Mouse (Mus musculus): ENCODE results near the gene Fgb.

Gene Fgb

DNA sequence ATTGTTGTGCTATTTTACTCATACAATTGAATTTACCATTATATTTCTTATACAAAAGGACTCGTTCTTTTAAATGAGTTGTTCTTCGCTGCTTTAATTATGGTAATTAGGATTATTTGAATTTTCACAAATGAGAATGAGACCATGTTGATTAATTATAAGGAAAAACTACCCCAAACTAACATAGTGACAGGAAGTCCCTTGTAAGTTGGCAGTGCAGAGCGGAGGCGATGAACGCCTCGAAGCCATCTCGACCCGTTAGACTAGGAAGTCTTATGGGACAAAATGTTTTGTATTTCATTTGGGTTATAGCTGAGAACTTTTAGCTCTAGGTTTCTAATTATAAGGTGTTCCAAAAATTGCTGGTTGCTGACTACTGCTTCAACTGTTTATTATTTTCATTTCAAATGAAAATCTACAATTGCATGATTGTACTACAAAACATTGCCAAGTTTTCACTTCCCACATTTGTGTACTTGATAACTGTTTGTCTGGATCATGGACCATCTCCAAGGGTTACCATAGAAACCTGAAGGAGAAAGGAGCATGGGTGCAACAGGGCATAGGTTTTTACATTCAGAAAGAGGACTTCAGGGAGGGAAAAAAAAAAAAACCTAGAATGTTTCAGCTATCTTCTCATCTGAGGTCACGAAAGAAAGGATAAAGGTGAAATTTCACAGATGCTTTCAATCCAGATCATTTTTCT lies 22.0 kb downstream of the Fgb start:
- no peak for DNase-seq (ENCODE audit: low spot score in 2 of 2)

DNA sequence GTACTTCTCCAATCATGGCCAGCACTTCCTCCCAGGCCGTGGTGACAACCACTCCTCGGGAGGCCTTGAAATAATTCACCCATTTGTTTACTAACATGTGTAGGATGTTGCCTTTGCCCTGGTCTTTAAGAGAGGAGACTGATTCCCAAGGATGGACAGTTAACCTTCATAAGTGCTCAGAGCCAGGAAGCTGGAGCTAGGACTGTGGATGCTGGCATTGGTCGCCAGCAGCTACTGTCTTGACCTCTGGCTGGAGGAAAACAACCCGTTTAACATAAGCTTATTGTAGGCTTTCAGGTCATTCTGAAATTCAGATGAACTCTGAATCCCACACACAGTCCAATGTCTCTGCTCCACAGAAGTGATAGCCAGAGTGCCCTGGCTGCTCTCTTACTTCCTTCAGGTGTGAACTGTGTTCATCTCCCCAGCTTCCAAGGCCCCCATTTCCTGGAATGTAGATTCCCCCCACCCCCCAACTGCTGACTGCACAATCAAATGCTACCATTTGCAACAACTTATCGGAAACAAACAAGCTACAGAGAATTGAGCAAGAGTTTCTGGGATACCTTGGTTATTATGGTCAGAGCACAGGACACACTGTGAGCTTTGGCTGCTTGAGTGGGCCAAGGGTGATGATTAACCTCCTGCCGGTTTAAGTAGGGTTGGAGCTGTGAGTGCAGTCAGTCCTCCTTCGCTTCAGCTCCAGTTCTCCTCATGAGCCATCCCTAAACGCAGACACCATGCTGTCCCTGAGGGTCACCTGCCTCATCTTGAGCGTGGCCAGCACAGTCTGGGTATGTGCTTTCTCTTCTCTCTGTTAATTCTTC lies 24.0 kb downstream of the Fgb start, which contains the start of gene Fga:
TSS of gene Fga (plus strand) at position 602 of the 827 bp plus-strand sequence.
- no peak for DNase-seq (ENCODE audit: low spot score in 2 of 2)

DNA sequence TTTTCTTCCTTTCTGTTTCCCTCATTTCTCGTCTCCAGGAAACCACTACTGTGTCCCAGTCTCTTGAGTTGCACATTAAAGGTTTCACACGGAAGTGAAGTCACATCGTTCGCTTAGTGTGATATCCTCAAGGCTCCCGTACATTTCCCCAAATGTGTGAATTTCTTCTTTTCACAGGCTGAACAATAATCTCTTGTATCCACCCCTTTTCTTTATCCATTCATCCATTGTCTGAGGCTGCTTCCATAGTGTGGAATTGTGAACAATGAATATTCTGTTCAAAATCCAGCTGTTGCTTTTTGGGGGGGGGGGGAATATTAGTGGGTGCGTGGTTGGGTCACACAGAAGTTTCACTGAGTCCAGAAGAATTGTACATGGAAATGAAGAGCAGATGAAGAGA lies 24.6 kb downstream of the Fgb start:
- no peak for DNase-seq (ENCODE audit: low spot score in 2 of 2)

DNA sequence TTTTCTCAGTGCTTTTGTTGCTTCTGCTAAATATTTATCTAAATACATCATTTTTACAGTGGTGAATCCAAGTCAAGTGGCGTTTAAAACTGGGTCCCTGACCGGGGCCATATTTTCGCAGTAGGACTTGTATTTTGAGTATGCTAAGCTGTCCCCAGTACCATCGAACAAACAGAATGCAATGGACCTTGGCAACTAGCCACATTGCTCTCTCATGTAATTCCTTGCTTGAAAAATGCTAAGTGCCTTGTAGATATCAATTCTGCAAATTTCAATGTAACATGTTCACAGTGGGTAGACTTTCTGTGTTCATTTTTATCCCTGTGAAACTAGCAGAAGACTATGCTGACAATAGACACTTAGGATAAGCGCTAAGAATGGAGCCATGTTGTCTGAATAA lies 28.5 kb downstream of the Fgb start:
- DNase-seq (ENCODE audit: low spot score in 2 of 2), result no peak

DNA sequence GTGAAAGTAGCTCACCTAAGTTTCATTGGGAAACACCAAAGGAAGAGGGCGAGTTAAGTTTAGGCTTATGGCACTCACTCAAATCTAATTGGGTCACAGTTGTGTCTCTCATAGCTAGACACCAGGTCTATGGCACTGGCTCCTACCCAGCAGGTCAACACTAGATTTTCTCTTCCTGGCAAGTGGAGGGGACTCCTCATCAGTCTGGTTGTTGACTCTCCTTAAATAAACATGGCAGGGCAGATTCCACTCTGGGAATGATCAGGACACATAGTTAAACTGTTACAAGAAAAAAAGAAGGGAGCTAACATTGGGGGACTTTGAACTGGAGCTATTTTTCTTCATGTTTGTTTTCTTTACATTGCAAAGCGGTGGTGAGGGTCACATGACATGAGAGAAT lies 29.3 kb downstream of the Fgb start:
- DNase-seq (ENCODE audit: low spot score in 2 of 2), result no peak

DNA sequence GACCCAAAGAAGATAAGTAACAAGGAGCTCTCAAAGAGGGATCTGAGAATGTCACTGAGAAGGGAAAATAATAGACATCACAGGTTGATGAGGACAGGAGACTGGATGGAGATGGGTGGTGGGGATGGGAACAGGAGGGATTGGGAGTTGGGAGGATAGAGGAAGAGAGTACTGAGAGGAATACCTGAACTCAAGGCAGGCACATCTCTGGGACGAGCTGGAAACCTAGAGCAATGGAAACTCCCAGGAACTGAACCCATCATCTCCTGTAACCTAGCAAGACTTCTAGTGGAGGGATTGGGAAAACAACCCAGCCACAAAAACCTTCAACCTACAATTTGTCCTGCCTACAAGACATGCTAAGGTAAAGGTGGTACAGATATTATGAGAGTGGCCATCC lies 33.4 kb downstream of the Fgb start:
- no peak for DNase-seq (ENCODE audit: low spot score in 2 of 2)

DNA sequence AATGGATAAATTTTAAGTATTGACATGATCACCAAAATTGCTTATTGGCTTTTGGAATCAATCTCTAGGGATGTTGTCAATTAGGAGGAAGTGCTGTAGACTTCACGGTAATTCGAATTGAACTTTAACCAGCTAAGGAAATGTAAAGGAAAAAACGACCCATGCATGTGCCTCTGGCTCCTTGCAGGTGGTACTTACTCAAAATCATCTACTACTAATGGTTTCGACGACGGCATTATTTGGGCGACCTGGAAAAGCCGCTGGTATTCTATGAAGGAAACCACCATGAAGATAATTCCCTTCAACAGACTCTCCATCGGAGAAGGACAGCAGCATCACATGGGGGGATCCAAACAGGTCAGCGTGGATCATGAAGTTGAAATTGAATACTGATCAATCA lies 35.7 kb downstream of the Fgb start:
- DNase-seq (ENCODE audit: low spot score in 2 of 2), result no peak

DNA sequence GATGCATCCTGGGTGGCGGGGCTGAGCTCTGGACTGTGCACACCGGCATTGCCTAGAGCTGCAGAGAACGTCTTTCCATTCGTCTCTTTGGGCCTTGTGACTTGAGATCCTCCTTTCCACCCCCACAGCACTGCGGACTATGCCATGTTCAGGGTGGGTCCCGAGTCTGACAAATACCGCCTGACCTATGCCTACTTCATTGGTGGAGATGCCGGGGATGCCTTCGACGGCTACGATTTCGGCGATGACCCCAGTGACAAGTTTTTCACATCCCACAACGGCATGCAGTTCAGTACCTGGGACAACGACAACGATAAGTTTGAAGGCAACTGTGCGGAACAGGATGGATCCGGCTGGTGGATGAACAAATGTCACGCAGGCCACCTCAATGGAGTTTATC lies 37.0 kb downstream of the Fgb start:
- DNase-seq (ENCODE audit: low spot score in 2 of 2), result no peak

DNA sequence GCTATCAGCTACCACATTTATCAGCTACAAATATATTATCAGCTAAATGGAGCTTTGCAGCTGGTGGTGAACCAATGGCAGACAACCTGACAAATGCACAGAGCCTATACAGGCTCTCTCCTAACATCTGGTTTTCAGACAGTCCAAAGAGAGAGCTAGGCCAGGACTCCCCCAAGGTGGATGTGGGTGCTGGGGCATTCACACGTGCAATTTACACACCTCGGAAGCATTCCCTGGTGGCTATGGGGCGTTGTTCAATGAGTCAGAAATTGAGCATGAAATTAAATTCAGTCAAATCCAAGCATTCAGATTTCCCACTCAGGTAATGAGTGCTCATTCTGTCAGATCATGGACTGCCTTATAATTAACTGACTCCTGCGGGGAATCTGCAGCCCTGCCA lies 38.1 kb downstream of the Fgb start:
- DNase-seq (ENCODE audit: low spot score in 2 of 2), result no peak

DNA sequence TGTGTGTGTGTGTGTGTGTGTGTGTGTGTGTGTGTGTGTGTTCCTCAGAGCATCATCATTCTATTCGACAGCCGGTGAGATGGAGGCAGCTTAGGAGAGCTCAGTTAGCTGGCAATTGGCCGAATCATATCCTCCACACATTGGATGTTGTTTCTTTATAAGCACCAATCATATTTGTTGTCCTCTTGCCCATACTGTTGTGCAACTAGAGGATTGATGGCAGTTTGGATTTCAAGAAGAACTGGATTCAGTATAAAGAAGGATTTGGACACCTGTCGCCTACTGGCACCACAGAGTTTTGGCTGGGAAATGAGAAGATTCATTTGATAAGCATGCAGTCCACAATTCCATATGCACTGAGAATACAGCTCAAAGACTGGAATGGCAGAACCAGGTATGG lies 38.5 kb downstream of the Fgb start:
- DNase-seq (ENCODE audit: low spot score in 2 of 2), result no peak

DNA sequence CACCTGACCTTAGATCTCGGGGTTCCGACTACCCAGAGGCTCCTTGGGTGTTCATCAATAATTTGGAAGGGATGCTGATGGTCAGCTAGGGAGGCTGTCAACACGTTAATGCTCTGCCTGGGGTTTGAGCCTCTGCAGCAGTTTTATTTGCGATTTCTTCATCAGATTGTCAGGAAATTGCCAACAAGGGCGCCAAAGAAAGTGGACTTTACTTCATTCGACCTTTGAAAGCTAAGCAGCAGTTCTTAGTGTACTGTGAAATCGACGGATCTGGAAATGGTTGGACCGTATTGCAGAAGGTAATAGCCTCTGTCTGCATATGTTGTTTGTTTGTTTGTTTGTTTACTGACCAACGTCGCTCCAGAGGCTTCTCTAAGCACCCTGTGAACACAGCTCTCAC lies 39.4 kb downstream of the Fgb start:
- DNase-seq (ENCODE audit: low spot score in 2 of 2), result no peak

DNA sequence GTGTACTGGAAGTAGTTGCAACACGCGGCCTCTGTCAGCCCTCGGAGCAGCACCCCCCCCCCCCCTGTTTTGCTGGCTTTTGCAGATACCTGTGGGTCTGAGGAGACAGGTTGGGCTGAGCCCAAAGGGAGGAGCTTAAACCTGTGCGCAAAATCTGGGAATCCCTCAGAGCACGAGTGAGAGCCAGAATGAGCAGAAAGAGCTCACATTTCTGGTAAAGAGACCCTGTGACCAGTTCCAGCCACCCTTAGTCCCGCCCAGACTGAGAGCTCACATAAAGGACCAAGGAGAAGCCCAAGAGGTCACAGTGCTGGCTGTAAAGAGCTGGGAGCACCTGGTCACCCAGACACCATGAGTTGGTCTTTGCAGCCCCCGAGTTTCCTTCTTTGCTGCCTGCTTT lies 42.1 kb downstream of the Fgb start, which contains the start of gene Fgg:
TSS of gene Fgg (plus strand) at position 168 of the 400 bp plus-strand sequence.
- no peak for DNase-seq (ENCODE audit: low spot score in 2 of 2)

DNA sequence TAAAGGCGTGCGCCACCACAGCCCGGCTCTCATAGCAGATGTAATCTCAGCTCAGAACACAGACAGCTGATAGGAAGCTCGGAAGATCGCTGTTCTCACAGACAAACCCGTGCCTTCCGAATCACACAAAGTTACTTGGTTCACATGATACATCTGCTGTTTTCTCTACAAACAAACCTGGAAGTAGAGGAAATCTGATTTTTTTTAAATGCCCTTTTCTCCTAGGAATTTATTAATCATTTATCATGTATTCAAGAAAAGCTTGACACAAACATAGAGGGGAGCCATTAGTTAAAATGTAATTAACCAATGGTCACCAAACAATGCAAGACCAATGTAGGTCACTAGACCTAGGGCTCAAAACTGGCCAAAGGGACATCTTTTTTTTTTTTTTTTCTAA lies 44.9 kb downstream of the Fgb start:
- no peak for DNase-seq (ENCODE audit: low spot score in 2 of 2)

DNA sequence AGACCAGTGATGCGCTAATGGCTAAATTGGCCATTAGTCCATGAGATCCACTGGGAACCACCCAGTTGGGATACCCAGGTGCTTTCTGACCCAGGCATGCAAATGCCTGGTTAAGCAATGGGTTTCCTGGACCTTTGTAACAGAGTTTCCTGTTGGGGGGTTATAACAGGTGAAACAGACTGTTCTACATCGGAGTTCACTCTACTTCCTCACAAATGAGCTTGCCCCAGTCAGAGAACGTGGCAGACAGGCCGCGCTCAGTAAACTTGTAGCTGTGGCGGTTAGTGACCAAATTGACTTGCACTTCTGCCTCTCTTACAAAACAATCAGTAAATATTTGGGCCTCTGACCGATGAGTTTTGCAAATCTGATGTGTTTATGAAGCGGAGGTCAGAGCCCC lies 46.6 kb downstream of the Fgb start:
- DNase-seq (ENCODE audit: low spot score in 2 of 2), result no peak

DNA sequence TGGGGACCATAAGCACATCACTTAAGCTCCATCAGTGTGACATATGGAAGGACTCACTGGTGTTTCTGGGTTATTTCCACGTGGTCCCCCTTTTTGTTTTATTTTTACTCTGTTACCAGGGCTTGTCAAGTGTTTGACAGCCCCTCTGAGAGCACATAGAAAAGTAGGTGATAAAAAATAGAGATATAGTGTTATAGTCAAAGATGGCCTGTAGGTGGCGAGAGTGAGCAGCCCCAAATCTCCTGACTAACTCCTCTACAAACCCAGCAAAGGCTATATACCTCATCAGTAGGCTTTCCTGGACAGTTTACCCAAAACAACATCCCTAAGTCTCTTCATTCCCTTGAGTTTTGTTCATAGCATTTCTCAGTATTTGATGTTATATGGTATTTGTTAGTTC lies 47.5 kb downstream of the Fgb start:
- peak in 1 of 2 experiments; percentile 43 for DNase-seq (ENCODE audit: low spot score in 2 of 2)

DNA sequence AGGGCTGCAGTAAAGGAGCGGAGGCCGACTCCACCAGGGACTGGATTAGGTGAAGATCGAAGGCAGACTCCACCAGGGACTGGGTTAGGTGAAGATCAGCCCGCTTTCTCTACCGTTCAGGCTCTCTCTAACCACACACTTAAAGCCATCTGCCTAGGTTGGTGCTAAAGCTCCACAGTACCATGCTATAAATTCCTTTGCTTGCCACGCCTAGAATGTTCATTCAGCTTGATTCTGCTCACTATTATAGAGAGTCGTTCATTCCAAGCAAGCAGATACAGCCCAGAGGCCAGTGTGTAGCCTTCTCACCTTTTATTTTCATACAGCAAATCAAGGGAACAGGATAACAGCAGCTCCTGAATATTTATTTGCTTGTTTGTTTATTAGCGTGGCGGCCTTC lies 49.7 kb downstream of the Fgb start:
- no peak for DNase-seq (ENCODE audit: low spot score in 2 of 2)

DNA sequence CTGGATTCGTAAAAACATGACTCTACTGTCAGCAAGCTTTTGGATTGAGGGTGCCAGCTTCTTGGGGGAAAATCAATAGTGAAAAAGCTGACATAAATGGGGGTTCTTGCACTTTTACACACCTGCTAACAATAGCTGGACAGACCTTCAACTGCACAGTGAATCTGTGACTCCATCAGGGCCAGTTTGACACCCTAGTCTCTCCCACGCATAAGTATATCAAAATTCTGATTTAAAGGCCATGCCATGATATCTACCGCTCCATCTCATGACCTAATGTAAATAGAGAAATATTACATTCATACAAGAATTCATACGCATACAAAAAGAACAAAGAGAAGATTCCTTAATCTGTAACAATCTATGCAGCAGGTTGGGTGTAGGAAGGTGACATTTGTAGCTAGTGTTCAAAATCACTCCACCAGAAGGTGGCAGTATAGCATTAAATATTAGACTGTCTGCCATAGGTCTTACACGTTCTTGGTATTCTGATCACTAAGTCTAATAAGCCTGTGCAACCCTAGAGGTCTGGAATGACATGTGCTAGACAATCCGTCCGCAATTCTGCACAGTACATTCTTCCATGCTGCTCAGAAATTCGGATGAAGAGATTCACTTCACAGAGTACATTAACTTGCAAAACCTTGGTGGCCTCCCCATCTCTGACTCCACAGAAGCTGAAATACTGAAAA lies 50.7 kb downstream of the Fgb start:
- no peak for DNase-seq (ENCODE audit: low spot score in 2 of 2)

DNA sequence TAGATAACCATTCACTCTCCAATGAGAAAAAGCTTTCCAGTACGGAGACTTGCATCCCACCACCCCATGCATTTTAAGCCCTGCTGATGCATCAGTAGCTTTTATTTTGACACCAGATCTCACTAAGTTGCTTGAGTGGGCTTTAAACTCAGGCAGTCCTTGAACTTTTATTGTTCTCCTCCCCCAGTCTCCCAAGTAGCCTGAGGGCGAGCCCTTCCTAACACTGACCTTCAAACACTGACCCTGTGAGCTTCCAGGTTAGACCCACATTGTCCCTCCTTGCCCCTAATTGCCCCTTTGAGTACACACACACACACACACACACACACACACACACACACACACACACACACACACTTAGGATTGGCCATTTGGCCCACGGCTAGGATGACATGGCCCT lies 53.0 kb downstream of the Fgb start:
- DNase-seq (ENCODE audit: low spot score in 2 of 2), result no peak

DNA sequence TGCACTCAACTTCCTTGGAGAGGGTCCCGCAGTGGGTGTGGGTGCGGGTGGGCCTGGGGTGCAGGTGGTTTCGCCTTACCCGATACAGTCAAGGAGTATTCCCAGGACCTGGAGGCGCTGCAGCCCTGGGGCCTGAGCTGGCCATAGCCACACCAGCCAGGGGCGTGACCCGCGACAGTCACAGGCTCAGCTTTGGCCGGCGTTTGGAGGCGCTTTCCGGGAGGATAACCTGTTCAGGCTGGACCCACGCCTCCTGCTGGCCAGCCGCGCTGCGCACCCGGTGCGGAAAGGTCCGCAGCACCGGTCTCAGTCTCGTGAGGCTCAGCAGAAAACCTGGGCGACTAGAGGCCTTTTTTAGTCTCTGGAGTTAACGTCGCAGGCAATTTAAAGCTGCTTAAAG lies 54.3 kb downstream of the Fgb start:
- DNase-seq (ENCODE audit: low spot score in 2 of 2), result peak in 1 of 2 experiments; percentile 28

DNA sequence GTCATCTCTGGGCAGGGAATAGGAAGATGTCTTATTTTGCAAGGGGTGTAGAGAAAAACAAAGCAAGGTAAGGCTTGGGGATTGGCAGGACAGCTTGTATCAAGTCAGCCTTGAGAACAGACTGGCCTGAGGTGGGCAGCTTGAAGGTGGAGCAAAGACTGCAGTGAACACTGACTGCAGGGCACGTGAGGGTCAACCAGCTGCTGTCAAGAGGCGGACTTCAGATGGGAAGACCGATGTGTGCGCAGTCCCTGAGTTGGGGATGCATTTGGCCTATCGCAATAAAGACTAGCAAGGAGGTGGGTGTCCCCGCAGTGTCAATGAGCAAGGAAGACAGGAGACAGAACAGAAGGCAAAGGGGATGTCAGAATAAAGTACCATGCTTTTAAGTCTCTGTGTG lies 56.7 kb downstream of the Fgb start:
- DNase-seq (ENCODE audit: low spot score in 2 of 2), result no peak

DNA sequence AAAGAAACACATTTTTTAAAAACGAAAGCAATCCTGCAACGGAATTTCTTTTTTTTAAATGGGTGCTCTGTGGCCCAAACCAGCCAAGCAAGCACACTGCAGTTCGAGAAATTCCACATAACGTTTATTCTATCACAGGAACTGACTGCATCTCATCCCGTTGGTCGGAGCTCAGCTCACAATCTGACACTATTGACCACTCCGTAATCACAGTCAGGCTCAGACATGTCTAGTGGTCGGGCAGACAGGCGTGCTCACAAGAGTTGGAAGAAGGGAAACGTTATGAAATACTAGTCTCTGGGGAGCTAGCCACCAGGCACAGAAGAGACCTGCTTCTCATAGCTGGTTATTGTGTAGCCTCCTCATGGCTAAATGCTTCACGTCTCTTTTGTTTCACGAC lies 57.7 kb downstream of the Fgb start:
- no peak for DNase-seq (ENCODE audit: low spot score in 2 of 2)
